Comparison of ENCODE assay signal across 8 mouse cellular contexts in the genomic region with DNA sequence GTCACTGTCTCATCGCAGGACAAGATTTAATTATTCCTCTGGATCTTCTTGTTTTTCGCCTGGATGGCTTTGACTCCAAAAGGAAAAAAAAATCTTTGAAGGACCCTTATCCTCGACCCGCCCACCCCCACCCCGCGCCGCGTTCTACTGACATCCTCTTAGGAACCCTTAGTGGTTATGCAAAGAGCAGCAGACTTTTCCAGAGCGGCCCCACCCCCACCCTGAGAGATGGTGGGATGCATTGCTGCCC. TPM values are rescaled to one million over a fixed set of nuclear protein-coding genes. Genes with fewer than 3 reads are reported as not detected.
DNase-seq lines count a peak whose midpoint lies in the region; ATAC-seq and TF ChIP-seq lines count a peak whose summit lies in the region.

No protein-coding gene starts in this region.

- peak; percentile 7; the same call in 1 of the 2 replicates for ATAC-seq in intestine, embryonic 16.5 days
- ATAC-seq in liver, embryonic 14.5 days (ENCODE audit: insufficient read depth): no peak
- peak; percentile 38 for ATAC-seq in neural tube, embryonic 13.5 days (ENCODE audit: low read depth)
- no peak for ATAC-seq in megakaryocyte-erythroid progenitor cell, adult 5-6 weeks (replicated peaks; ENCODE audit: low FRiP score, low TSS enrichment, poor library complexity, severe bottlenecking)

- H3K4me2 ChIP-seq in intestine, embryonic 16.5 days (ENCODE audit: low read depth, low read length): peak overlapping the region; percentile 94
- peak overlapping the region; percentile 56 for H3K4me2 ChIP-seq in liver, embryonic 14.5 days (ENCODE audit: low read depth)
- peak overlapping the region; percentile 97 for H3K4me2 ChIP-seq in neural tube, embryonic 13.5 days

- 0 out of 2 replicates have a peak, but pooled peaks have one; percentile 6 for TF ChIP-seq CTCF in bone marrow macrophage, adult 2 months (IDR thresholded peaks at IDR 0.05; ENCODE audit: low read depth, low read length)
- no peak for TF ChIP-seq CTCF in liver, embryonic 14.5 days (IDR thresholded peaks at IDR 0.05; ENCODE audit: low read depth)

- H3K27ac ChIP-seq in bone marrow macrophage, adult 2 months (ENCODE audit: insufficient read depth, low read depth, low read length): no peak overlapping the region
- H3K27ac ChIP-seq in intestine, embryonic 16.5 days (ENCODE audit: low read length): peak overlapping the region; percentile 99
- H3K27ac ChIP-seq in liver, embryonic 14.5 days: no peak overlapping the region
- peak overlapping the region; percentile 96 for H3K27ac ChIP-seq in neural tube, embryonic 13.5 days (replicated peaks)

- no peaks in the 10 kb centered on the region for H3K36me3 ChIP-seq in intestine, embryonic 16.5 days (ENCODE audit: control insufficient read depth, insufficient read depth, low read length)
- H3K36me3 ChIP-seq in liver, embryonic 14.5 days (replicated peaks; ENCODE audit: control insufficient read depth, insufficient read depth, low read depth): no peaks in the 10 kb centered on the region
- H3K36me3 ChIP-seq in neural tube, embryonic 13.5 days: no peaks in the 10 kb centered on the region

- no peaks in the 10 kb centered on the region for H3K27me3 ChIP-seq in intestine, embryonic 16.5 days (replicated peaks; ENCODE audit: control insufficient read depth, insufficient read depth, low read length)
- peaks cover 77% of the 10 kb centered on the region for H3K27me3 ChIP-seq in liver, embryonic 14.5 days (ENCODE audit: control insufficient read depth, insufficient read depth, low read length)
- H3K27me3 ChIP-seq in neural tube, embryonic 13.5 days: no peaks in the 10 kb centered on the region

- no peak for TF ChIP-seq POLR2A in bone marrow macrophage, adult 2 months (IDR thresholded peaks at IDR 0.05; ENCODE audit: borderline replicate concordance, low read depth, low read length)

- TF ChIP-seq EP300 in liver, embryonic 14.5 days (IDR thresholded peaks at IDR 0.05; ENCODE audit: low read depth): no peak

- H3K9ac ChIP-seq in intestine, embryonic 16.5 days (ENCODE audit: low read depth, low read length): peak overlapping the region; percentile 90
- H3K9ac ChIP-seq in liver, embryonic 14.5 days (replicated peaks): no peak overlapping the region
- peak overlapping the region; percentile 80 for H3K9ac ChIP-seq in neural tube, embryonic 13.5 days

- peak; percentile 24 for DNase-seq in layer of hippocampus, adult 11-12 months (ENCODE audit: low spot score)
- DNase-seq in layer of hippocampus, postnatal 25 days (ENCODE audit: extremely low spot score in 1 of 2, low spot score in 1 of 2): no peak
- DNase-seq in forelimb bud, embryonic 11.5 days (ENCODE audit: low read depth, low spot score): peak; percentile 83
- no peak for DNase-seq in liver, embryonic 14.5 days (ENCODE audit: low read depth in 3 of 3, low spot score in 3 of 3)

- peaks cover 15% of the 10 kb centered on the region for H3K4me1 ChIP-seq in bone marrow macrophage, adult 2 months (ENCODE audit: control insufficient read depth, insufficient read depth, low read length)
- peaks cover 30% of the 10 kb centered on the region for H3K4me1 ChIP-seq in intestine, embryonic 16.5 days (ENCODE audit: control insufficient read depth, insufficient read depth, low read length)
- H3K4me1 ChIP-seq in liver, embryonic 14.5 days (replicated peaks; ENCODE audit: control insufficient read depth in 2 of 2, insufficient read depth in 2 of 2, low read length in 1 of 2): peaks cover 0 to 4% of the 10 kb centered on the region in 2 experiments; a peak in 1 of 4 replicates
- peaks cover 59% of the 10 kb centered on the region for H3K4me1 ChIP-seq in neural tube, embryonic 13.5 days (replicated peaks)

- H3K4me3 ChIP-seq in bone marrow macrophage, adult 2 months (ENCODE audit: insufficient read depth, low read length): peak overlapping the region; percentile 70
- peak overlapping the region; percentile 64 for H3K4me3 ChIP-seq in intestine, embryonic 16.5 days (ENCODE audit: low read length)
- H3K4me3 ChIP-seq in liver, embryonic 14.5 days (ENCODE audit: insufficient read depth in 1 of 2, low read depth in 2 of 2, low read length in 2 of 2): peak overlapping the region in 1 of 2 experiments; percentile 41; a peak in 2 of 4 replicates
- peak overlapping the region; percentile 63 for H3K4me3 ChIP-seq in neural tube, embryonic 13.5 days

- no peaks in the 10 kb centered on the region for H3K9me3 ChIP-seq in intestine, embryonic 16.5 days (ENCODE audit: control insufficient read depth, low read length)
- no peaks in the 10 kb centered on the region for H3K9me3 ChIP-seq in liver, embryonic 14.5 days (ENCODE audit: control insufficient read depth, low read length)
- no peaks in the 10 kb centered on the region for H3K9me3 ChIP-seq in neural tube, embryonic 13.5 days

- 0% methylated on average over 9 of the region's 9 CpGs for WGBS in intestine, embryonic 16.5 days
- under 1% methylated on average over 9 of the region's 9 CpGs for WGBS in liver, embryonic 14.5 days (ENCODE audit: insufficient replicate concordance)
- under 1% methylated on average over 9 of the region's 9 CpGs for WGBS in neural tube, embryonic 13.5 days

RNA-seq across cellular contexts. Expression of gene Id2, which starts 2.3 kb away (rescaled TPM):
- total RNA-seq in layer of hippocampus, postnatal 25 days (2021): 100 to 1,000 TPM in 1 of 2 experiments, 10 to 100 TPM in 1; 91.6 to 124 TPM
- polyA plus RNA-seq in bone marrow macrophage, adult 2 months (2012; ENCODE audit: insufficient read depth, insufficient read length, missing spikeins): 50.5 and 56.2 TPM in 2 replicates
- polyA plus RNA-seq in intestine, embryonic 16.5 days (2015; fragmentation: Nextera tagmentation; extraction: Ambion mirVana): 333 and 353 TPM in 2 replicates
- polyA plus RNA-seq in liver, embryonic 14.5 days (2012; rRNA removed): 46.3 and 57.7 TPM in 2 replicates
- polyA plus RNA-seq in liver, embryonic 14.5 days (2014; fragmentation: Nextera tagmentation; extraction: Ambion mirVana): 111 and 114 TPM in 2 replicates
- polyA plus RNA-seq in neural tube, embryonic 13.5 days (2015; fragmentation: Nextera tagmentation; extraction: Ambion mirVana): 254 and 258 TPM in 2 replicates
- 7.7 and 25.1 TPM in 2 replicates for total RNA-seq in megakaryocyte-erythroid progenitor cell, adult 5-6 weeks (2014; fragmentation: Nextera tagmentation)
- 7.5 and 25.9 TPM in 2 replicates for total RNA-seq in megakaryocyte-erythroid progenitor cell, adult 5-6 weeks (2017)

Comparison
In these comparisons a context has a peak if more than half of its experiments do, and no peak if none do; other contexts are left out.
1. DNase-seq: peak in layer of hippocampus, adult 11-12 months (single experiment) and forelimb bud, embryonic 11.5 days (single experiment); none in layer of hippocampus, postnatal 25 days (0 of 2) and liver, embryonic 14.5 days (0 of 3).
2. H3K27ac ChIP-seq: peak in intestine, embryonic 16.5 days (single experiment) and neural tube, embryonic 13.5 days (single experiment); none in bone marrow macrophage, adult 2 months (single experiment) and liver, embryonic 14.5 days (single experiment).
3. ATAC-seq: peak in intestine, embryonic 16.5 days (single experiment) and neural tube, embryonic 13.5 days (single experiment); none in liver, embryonic 14.5 days (single experiment) and megakaryocyte-erythroid progenitor cell, adult 5-6 weeks (single experiment).
4. Peak in every context shown above with its lines, with median percentiles within 50 percentile points of each other: H3K4me2 ChIP-seq.